Mouse (Mus musculus): ENCODE results near the gene Snx29. TPM values are rescaled to one million over a fixed set of nuclear protein-coding genes. Genes with fewer than 3 reads are reported as not detected.
A peak's percentile ranks its signal among the peaks of the same experiment; 100 is the strongest.

The Snx29 gene
- polyA plus RNA-seq, 1 experiment from 2014 or later: 12.5 TPM

GRCm38 (mm10) chr16:11369162-11369561 lies 46.5 kb downstream of the Snx29 start:
- Histone ChIP-seq H3K36me3 (no peaks in the 10 kb centered on the region), H3K27ac (0 out of 2 replicates have a peak overlapping the region, but pooled peaks have one; percentile 14), H3K9me3 (replicated peaks) (no peaks in the 10 kb centered on the region), H3K4me1 (peaks cover 10% of the 10 kb centered on the region), H3K27me3 (ENCODE audit: low read depth, poor library complexity, severe bottlenecking) (no peaks in the 10 kb centered on the region), H3K4me3 (no peak overlapping the region)
- DNase-seq (ENCODE audit: low spot score): no peak
- 59% methylated on average over 4 of the region's 4 CpGs for WGBS

DNA sequence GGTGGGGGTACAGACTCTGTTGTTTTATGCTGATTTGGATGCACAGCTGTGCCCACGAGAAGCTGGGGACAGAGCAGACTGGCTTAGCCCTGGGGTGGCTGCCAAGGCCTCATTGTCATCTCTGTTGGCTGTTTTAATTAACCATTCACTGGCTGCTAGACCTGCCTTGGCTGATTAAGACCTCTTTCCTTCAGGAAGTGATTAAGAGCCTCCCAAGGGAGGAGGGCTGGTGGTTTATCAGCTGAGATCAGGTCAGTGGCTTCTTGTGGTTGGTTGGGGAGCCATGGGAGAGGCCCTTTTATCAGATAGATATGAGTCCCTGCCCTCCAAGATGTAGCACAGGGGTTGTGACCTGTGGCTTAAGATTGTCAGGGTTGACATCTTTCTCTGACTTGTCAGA lies 46.9 kb downstream of the Snx29 start:
- H3K4me1 ChIP-seq: peaks cover 10% of the 10 kb centered on the region
- H3K27ac ChIP-seq: 0 out of 2 replicates have a peak overlapping the region, but pooled peaks have one; percentile 14

DNA sequence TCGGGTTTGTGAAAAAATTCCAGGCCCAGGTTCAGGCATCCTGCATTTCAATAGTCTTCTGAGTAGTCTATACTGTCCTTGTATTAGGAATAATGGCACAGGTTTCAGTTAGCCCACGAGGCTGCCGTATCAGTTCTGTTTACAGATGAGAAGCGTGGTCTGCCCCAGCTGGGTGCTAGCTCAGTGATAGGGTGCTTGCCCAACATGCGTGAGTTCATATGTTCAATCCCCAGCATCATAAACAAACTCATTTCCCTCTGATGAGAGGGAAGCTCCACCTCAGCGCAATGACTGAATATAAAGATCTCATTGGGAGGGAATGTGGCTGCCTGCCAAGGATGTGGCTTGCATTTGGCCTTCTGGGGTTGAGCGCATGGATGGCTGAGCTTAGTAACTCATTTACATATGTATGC lies 47.4 kb downstream of the Snx29 start:
- Histone ChIP-seq H3K9me3 (replicated peaks) (no peaks in the 10 kb centered on the region), H3K4me1 (peaks cover 10% of the 10 kb centered on the region), H3K36me3 (no peaks in the 10 kb centered on the region), H3K27me3 (ENCODE audit: low read depth, poor library complexity, severe bottlenecking) (no peaks in the 10 kb centered on the region), H3K4me3 (no peak overlapping the region), H3K27ac (no peak overlapping the region)
- no peak for DNase-seq (ENCODE audit: low spot score)
- WGBS: 92% methylated on average over 7 of the region's 7 CpGs

More for the DNA sequence above, 46.9 kb downstream of the Snx29 start:
- no peaks in the 10 kb centered on the region for H3K9me3 ChIP-seq (replicated peaks)
- no peaks in the 10 kb centered on the region for H3K36me3 ChIP-seq
- DNase-seq (ENCODE audit: low spot score): no peak
- H3K4me3 ChIP-seq: no peak overlapping the region
- WGBS: 29% methylated on average over 1 of the region's 1 CpGs
- H3K27me3 ChIP-seq (ENCODE audit: low read depth, poor library complexity, severe bottlenecking): no peaks in the 10 kb centered on the region

GRCm38 (mm10) chr16:11379264-11379663 lies 56.6 kb downstream of the Snx29 start:
- no peak for DNase-seq (ENCODE audit: low spot score)
- Histone ChIP-seq H3K36me3 (0 out of 2 replicates have a peak, but pooled peaks cover 2% of the 10 kb centered on the region), H3K27ac (no peak overlapping the region), H3K4me3 (no peak overlapping the region), H3K9me3 (replicated peaks) (no peaks in the 10 kb centered on the region), H3K27me3 (ENCODE audit: low read depth, poor library complexity, severe bottlenecking) (no peaks in the 10 kb centered on the region), H3K4me1 (peaks cover 16% of the 10 kb centered on the region)
- 64% methylated on average over 3 of the region's 3 CpGs for WGBS

DNA sequence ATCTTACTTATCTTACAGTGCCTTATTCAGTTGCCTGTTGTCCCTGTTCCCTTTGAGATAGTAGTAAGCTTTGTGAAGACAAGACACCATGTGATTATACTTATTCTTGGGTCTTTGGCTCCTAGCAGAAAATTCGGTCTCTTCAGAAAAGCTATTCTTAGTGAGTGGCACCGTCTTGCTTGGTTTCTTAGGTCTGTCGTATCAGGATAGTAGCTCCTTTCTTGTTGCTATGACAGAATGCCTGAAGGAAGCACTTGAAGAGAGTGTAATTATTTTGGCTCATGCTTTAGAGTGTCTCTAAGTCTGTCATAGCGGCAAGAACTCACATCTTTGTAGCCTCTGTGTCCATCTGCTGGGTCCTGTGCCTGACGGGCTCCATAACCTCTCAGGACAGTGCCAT lies 57.3 kb downstream of the Snx29 start:
- no peaks in the 10 kb centered on the region for H3K27me3 ChIP-seq (ENCODE audit: low read depth, poor library complexity, severe bottlenecking)
- peaks cover 16% of the 10 kb centered on the region for H3K4me1 ChIP-seq
- H3K36me3 ChIP-seq: 0 out of 2 replicates have a peak, but pooled peaks cover 2% of the 10 kb centered on the region
- no peaks in the 10 kb centered on the region for H3K9me3 ChIP-seq (replicated peaks)
- no peak for DNase-seq (ENCODE audit: low spot score)
- no peak overlapping the region for H3K4me3 ChIP-seq
- WGBS: 88% methylated on average over 5 of the region's 5 CpGs
- peak overlapping the region; percentile 38; the same call in 1 of the 2 replicates for H3K27ac ChIP-seq

- no peaks in the 10 kb centered on the region for H3K9me3 ChIP-seq (replicated peaks)
- H3K36me3 ChIP-seq: 0 out of 2 replicates have a peak, but pooled peaks cover 2% of the 10 kb centered on the region
- no peaks in the 10 kb centered on the region for H3K27me3 ChIP-seq (ENCODE audit: low read depth, poor library complexity, severe bottlenecking)
- peaks cover 16% of the 10 kb centered on the region for H3K4me1 ChIP-seq
- 76% methylated on average over 8 of the region's 8 CpGs for WGBS
- peak overlapping the region; percentile 38; the same call in 1 of the 2 replicates for H3K27ac ChIP-seq
- H3K4me3 ChIP-seq: no peak overlapping the region
- no peak for DNase-seq (ENCODE audit: low spot score)
Measured at GRCm38 (mm10) chr16:11380871-11381270, 58.2 kb downstream of the Snx29 start.

- no peak overlapping the region for H3K27ac ChIP-seq
- no peak for DNase-seq (ENCODE audit: low spot score)
- no peaks in the 10 kb centered on the region for H3K36me3 ChIP-seq
- H3K4me3 ChIP-seq: no peak overlapping the region
- H3K9me3 ChIP-seq (replicated peaks): no peaks in the 10 kb centered on the region
- H3K4me1 ChIP-seq: peaks cover 16% of the 10 kb centered on the region
- 70% methylated on average over 5 of the region's 5 CpGs for WGBS
- no peaks in the 10 kb centered on the region for H3K27me3 ChIP-seq (ENCODE audit: low read depth, poor library complexity, severe bottlenecking)
Measured at GRCm38 (mm10) chr16:11384361-11384760, 61.7 kb downstream of the Snx29 start.

DNA sequence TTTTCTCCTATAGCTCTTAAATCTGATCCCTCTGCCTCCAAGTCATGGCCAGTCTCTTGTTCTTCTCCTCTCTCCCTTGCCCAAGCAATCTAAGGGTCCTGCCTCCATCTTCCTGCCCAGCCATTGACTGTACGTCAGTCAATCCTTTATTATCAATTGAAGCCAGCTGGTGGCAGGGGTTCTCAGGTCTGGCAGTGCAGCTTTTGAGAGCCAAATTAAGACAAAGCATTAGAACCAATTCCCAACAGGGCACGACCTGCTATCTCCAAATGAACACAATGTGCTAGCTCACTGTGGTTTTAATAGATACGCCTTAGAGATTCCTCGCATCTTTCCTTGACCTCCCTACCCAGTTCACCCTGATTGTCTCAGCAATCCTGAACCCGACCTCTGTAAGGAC lies 62.4 kb downstream of the Snx29 start:
- peaks cover 13% of the 10 kb centered on the region for H3K4me1 ChIP-seq
- H3K27ac ChIP-seq: no peak overlapping the region
- no peaks in the 10 kb centered on the region for H3K27me3 ChIP-seq (ENCODE audit: low read depth, poor library complexity, severe bottlenecking)
- DNase-seq (ENCODE audit: low spot score): no peak
- WGBS: 67% methylated on average over 5 of the region's 5 CpGs
- H3K9me3 ChIP-seq (replicated peaks): no peaks in the 10 kb centered on the region
- H3K36me3 ChIP-seq: no peaks in the 10 kb centered on the region
- H3K4me3 ChIP-seq: no peak overlapping the region

- no peaks in the 10 kb centered on the region for H3K36me3 ChIP-seq
- no peaks in the 10 kb centered on the region for H3K27me3 ChIP-seq (ENCODE audit: low read depth, poor library complexity, severe bottlenecking)
- no peaks in the 10 kb centered on the region for H3K9me3 ChIP-seq (replicated peaks)
- no peak overlapping the region for H3K27ac ChIP-seq
- no peak for DNase-seq (ENCODE audit: low spot score)
- 94% methylated on average over 5 of the region's 5 CpGs for WGBS
- H3K4me3 ChIP-seq: no peak overlapping the region
- H3K4me1 ChIP-seq: peaks cover 6% of the 10 kb centered on the region
Measured at GRCm38 (mm10) chr16:11385798-11386197, 63.1 kb downstream of the Snx29 start.

GRCm38 (mm10) chr16:11386221-11386620 lies 63.5 kb downstream of the Snx29 start:
- no peaks in the 10 kb centered on the region for H3K27me3 ChIP-seq (ENCODE audit: low read depth, poor library complexity, severe bottlenecking)
- H3K27ac ChIP-seq: no peak overlapping the region
- no peak for DNase-seq (ENCODE audit: low spot score)
- H3K9me3 ChIP-seq (replicated peaks): no peaks in the 10 kb centered on the region
- H3K4me3 ChIP-seq: no peak overlapping the region
- no peaks in the 10 kb centered on the region for H3K36me3 ChIP-seq
- peaks cover 2% of the 10 kb centered on the region; the same call in 1 of the 2 replicates for H3K4me1 ChIP-seq

DNA sequence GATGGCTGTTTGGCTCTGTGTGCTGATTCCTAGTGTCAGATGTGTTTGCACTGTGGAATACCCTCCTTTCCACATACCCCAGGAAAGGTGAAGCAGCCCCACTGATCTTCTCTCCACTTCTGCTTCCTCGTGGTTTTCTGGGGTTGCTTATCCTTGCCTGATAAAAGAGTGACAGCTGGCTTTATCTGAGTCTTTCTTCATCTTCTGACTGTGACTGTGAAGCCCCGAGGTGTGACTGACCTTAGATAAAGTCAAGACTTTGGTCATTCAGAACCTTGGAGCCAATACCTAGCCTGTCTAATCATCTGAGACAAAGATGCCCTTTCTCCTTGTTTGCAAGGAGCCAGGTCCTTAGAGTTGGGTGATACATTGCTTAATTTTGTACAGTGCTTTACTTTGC lies 65.4 kb downstream of the Snx29 start:
- no peak overlapping the region for H3K4me3 ChIP-seq
- H3K36me3 ChIP-seq: no peaks in the 10 kb centered on the region
- no peaks in the 10 kb centered on the region for H3K27me3 ChIP-seq (ENCODE audit: low read depth, poor library complexity, severe bottlenecking)
- H3K4me1 ChIP-seq: no peaks in the 10 kb centered on the region
- WGBS: 65% methylated on average over 2 of the region's 2 CpGs
- no peak overlapping the region for H3K27ac ChIP-seq
- no peaks in the 10 kb centered on the region for H3K9me3 ChIP-seq (replicated peaks)
- no peak for DNase-seq (ENCODE audit: low spot score)

DNA sequence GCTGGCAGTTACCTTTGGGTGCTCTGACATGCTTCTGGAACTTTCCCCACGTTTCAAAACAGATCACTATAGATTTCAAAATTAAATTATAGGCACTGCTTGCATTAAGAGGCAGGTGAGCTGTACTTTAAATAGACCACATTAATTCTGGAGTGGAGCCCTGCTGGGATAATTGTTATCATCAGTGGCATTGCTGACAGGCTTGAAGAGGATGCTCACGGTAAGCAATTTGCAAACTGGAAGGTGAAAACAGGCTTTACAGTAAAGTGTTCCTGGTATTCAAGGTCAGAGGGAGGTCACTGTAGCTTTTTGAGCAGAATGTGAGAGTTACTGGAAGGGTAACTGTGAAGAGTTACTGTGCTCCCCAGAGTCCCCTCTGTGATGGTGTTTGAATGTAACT lies 66.6 kb downstream of the Snx29 start:
- Histone ChIP-seq H3K4me1 (no peaks in the 10 kb centered on the region), H3K36me3 (no peaks in the 10 kb centered on the region), H3K4me3 (no peak overlapping the region), H3K9me3 (replicated peaks) (no peaks in the 10 kb centered on the region), H3K27ac (no peak overlapping the region), H3K27me3 (ENCODE audit: low read depth, poor library complexity, severe bottlenecking) (no peaks in the 10 kb centered on the region)
- WGBS: 49% methylated on average over 2 of the region's 2 CpGs
- DNase-seq (ENCODE audit: low spot score): no peak

DNA sequence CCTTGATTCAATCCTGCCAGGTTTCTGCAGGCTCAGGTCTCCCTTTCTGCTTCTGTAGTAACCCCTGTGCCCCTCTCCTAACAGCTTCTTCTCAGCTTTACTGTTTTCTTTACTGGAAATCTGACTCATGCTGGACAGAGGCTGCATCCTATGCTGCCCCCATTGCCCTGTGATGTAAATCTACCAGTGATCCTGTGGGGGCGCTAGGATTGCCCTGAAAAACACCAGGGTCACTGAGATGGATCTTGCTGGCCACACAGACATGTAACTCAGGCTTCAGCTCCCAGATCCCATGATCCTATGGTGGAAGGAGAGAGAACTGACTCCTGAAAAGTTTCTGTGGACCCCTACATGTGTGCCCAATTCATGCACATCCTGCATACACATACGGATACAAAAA lies 73.9 kb downstream of the Snx29 start:
- H3K9me3 ChIP-seq (replicated peaks): no peaks in the 10 kb centered on the region
- no peak overlapping the region for H3K4me3 ChIP-seq
- H3K36me3 ChIP-seq: no peaks in the 10 kb centered on the region
- WGBS: 64% methylated on average over 2 of the region's 2 CpGs
- H3K27ac ChIP-seq: no peak overlapping the region
- no peaks in the 10 kb centered on the region for H3K27me3 ChIP-seq (ENCODE audit: low read depth, poor library complexity, severe bottlenecking)
- no peaks in the 10 kb centered on the region for H3K4me1 ChIP-seq
- no peak for DNase-seq (ENCODE audit: low spot score)

GRCm38 (mm10) chr16:11399386-11399785 lies 76.7 kb downstream of the Snx29 start:
- 87% methylated on average over 4 of the region's 4 CpGs for WGBS
- Histone ChIP-seq H3K27ac (no peak overlapping the region), H3K9me3 (replicated peaks) (no peaks in the 10 kb centered on the region), H3K27me3 (ENCODE audit: low read depth, poor library complexity, severe bottlenecking) (no peaks in the 10 kb centered on the region), H3K36me3 (peaks cover 9% of the 10 kb centered on the region), H3K4me3 (no peak overlapping the region), H3K4me1 (no peaks in the 10 kb centered on the region)
- DNase-seq (ENCODE audit: low spot score): no peak
